Mouse (Mus musculus): Measurements from ENCODE around the gene Rnft1. TPM values are rescaled to one million over a fixed set of nuclear protein-coding genes. Genes with fewer than 3 reads are reported as not detected.

Gene Rnft1
- polyA plus RNA-seq, 1 experiment from 2014 or later: 22.4 TPM

Other genes with a start within 250 kb of the Rnft1 start
- gene Ints2, start 227.1 kb upstream of the Rnft1 start, polyA plus RNA-seq (2016; fragmentation: Nextera tagmentation; extraction: Ambion mirVana): 46.9 and 48.5 TPM in 2 replicates
- gene Med13, start 127.1 kb upstream of the Rnft1 start, polyA plus RNA-seq (2016; fragmentation: Nextera tagmentation; extraction: Ambion mirVana): 11.4 and 15.1 TPM in 2 replicates
- 67.3 and 76.2 TPM in 2 replicates for gene Rps6kb1, start 60.1 kb downstream of the Rnft1 start, polyA plus RNA-seq (2016; fragmentation: Nextera tagmentation; extraction: Ambion mirVana)
- gene Tubd1, start 60.3 kb downstream of the Rnft1 start, polyA plus RNA-seq (2016; fragmentation: Nextera tagmentation; extraction: Ambion mirVana): 9.7 and 10.2 TPM in 2 replicates
- gene Vmp1, start 199.2 kb downstream of the Rnft1 start, polyA plus RNA-seq (2016; fragmentation: Nextera tagmentation; extraction: Ambion mirVana): 89.6 and 90.0 TPM in 2 replicates
- gene Ptrh2, start 199.3 kb downstream of the Rnft1 start, polyA plus RNA-seq (2016; fragmentation: Nextera tagmentation; extraction: Ambion mirVana): 33.0 and 33.7 TPM in 2 replicates